Mouse (Mus musculus): ENCODE data around the gene Prmt1. TPM values are rescaled to one million over a fixed set of nuclear protein-coding genes. Genes with fewer than 3 reads are reported as not detected.
A peak's percentile ranks its signal among the peaks of the same experiment; 100 is the strongest.

Prmt1 gene
- polyA plus RNA-seq, 1 experiment from 2014 or later: 909 TPM

GRCm38 (mm10) chr7:45019031-45019571 lies 32.7 kb upstream of the Prmt1 start:
- peaks cover 27% of the 10 kb centered on the region for H3K27me3 ChIP-seq (ENCODE audit: poor library complexity, severe bottlenecking)
- 41% methylated on average over 8 of the region's 8 CpGs for WGBS
- no peak overlapping the region for H3K27ac ChIP-seq
- H3K4me1 ChIP-seq: peaks cover 45% of the 10 kb centered on the region
- peak overlapping the region; percentile 11; the same call in 1 of the 2 replicates for H3K4me3 ChIP-seq
- DNase-seq (ENCODE audit: extremely low spot score, low spot score): no peak
- no peaks in the 10 kb centered on the region for H3K9me3 ChIP-seq
- no peaks in the 10 kb centered on the region; the same call in 1 of the 2 replicates for H3K36me3 ChIP-seq (replicated peaks)

- Histone ChIP-seq H3K27me3 (ENCODE audit: poor library complexity, severe bottlenecking) (peaks cover 27% of the 10 kb centered on the region), H3K4me3 (peak within 1 kb of the TSS; percentile 89), H3K9me3 (no peaks in the 10 kb centered on the region), H3K4me1 (peaks cover 48% of the 10 kb centered on the region), H3K36me3 (replicated peaks) (peaks cover 16% of the 10 kb centered on the region), H3K27ac (peak within 1 kb of the TSS; percentile 95)
- DNase-seq (ENCODE audit: extremely low spot score, low spot score): peak; percentile 86
- WGBS: under 1% methylated on average over 32 of the region's 36 CpGs
Measured at GRCm38 (mm10) chr7:45017242-45018061, 31.1 kb upstream of the Prmt1 start, which contains the start of gene Rras. Gene Rras (plus strand): TSS chr7:45017961.

- Histone ChIP-seq H3K9me3 (no peaks in the 10 kb centered on the region), H3K27ac (peak overlapping the region; percentile 95), H3K4me1 (peaks cover 48% of the 10 kb centered on the region), H3K36me3 (replicated peaks) (peaks cover 23% of the 10 kb centered on the region), H3K4me3 (peak overlapping the region; percentile 89), H3K27me3 (ENCODE audit: poor library complexity, severe bottlenecking) (peaks cover 27% of the 10 kb centered on the region)
- 6% methylated on average over 4 of the region's 4 CpGs for WGBS
- DNase-seq (ENCODE audit: extremely low spot score, low spot score): no peak
Measured at GRCm38 (mm10) chr7:45016761-45017160, 30.4 kb upstream of the Prmt1 start.

- DNase-seq (ENCODE audit: extremely low spot score, low spot score): peak; percentile 100
- Histone ChIP-seq H3K27me3 (ENCODE audit: poor library complexity, severe bottlenecking) (peaks cover 27% of the 10 kb centered on the region), H3K27ac (peak within 1 kb of the TSS; percentile 95), H3K9me3 (no peaks in the 10 kb centered on the region), H3K4me3 (peak within 1 kb of the TSS; percentile 89), H3K36me3 (replicated peaks) (peaks cover 29% of the 10 kb centered on the region), H3K4me1 (peaks cover 48% of the 10 kb centered on the region)
- WGBS: under 1% methylated on average over 69 of the region's 69 CpGs
Measured at GRCm38 (mm10) chr7:45015957-45016612, 29.7 kb upstream of the Prmt1 start, which contains the start of gene Scaf1. Gene Scaf1 (minus strand): TSS chr7:45016363.

- H3K9me3 ChIP-seq: no peaks in the 10 kb centered on the region
- peaks cover 48% of the 10 kb centered on the region for H3K4me1 ChIP-seq
- peaks cover 24% of the 10 kb centered on the region for H3K27me3 ChIP-seq (ENCODE audit: poor library complexity, severe bottlenecking)
- 3% methylated on average over 20 of the region's 20 CpGs for WGBS
- no peak for DNase-seq (ENCODE audit: extremely low spot score, low spot score)
- H3K4me3 ChIP-seq: peak overlapping the region; percentile 89
- H3K36me3 ChIP-seq (replicated peaks): peaks cover 36% of the 10 kb centered on the region
- H3K27ac ChIP-seq: peak overlapping the region; percentile 95
Measured at GRCm38 (mm10) chr7:45015344-45015956, 29.1 kb upstream of the Prmt1 start.

- Histone ChIP-seq H3K27ac (no peak overlapping the region), H3K4me1 (peaks cover 39% of the 10 kb centered on the region), H3K4me3 (peak overlapping the region; percentile 89; the same call in 1 of the 2 replicates), H3K27me3 (ENCODE audit: poor library complexity, severe bottlenecking) (peaks cover 11% of the 10 kb centered on the region), H3K9me3 (no peaks in the 10 kb centered on the region), H3K36me3 (replicated peaks) (peaks cover 50% of the 10 kb centered on the region)
- 94% methylated on average over 3 of the region's 3 CpGs for WGBS
- no peak for DNase-seq (ENCODE audit: extremely low spot score, low spot score)
Measured at GRCm38 (mm10) chr7:45014096-45014451, 27.7 kb upstream of the Prmt1 start.

- Histone ChIP-seq H3K4me1 (peaks cover 33% of the 10 kb centered on the region), H3K27ac (no peak overlapping the region), H3K36me3 (replicated peaks) (peaks cover 55% of the 10 kb centered on the region), H3K9me3 (no peaks in the 10 kb centered on the region), H3K4me3 (peak overlapping the region; percentile 89; the same call in 1 of the 2 replicates), H3K27me3 (ENCODE audit: poor library complexity, severe bottlenecking) (peaks cover 5% of the 10 kb centered on the region)
- DNase-seq (ENCODE audit: extremely low spot score, low spot score): no peak
- 94% methylated on average over 16 of the region's 16 CpGs for WGBS
Measured at GRCm38 (mm10) chr7:45013366-45014095, 27.2 kb upstream of the Prmt1 start.

GRCm38 (mm10) chr7:45012824-45013223 lies 26.5 kb upstream of the Prmt1 start:
- 82% methylated on average over 4 of the region's 4 CpGs for WGBS
- Histone ChIP-seq H3K9me3 (no peaks in the 10 kb centered on the region), H3K4me3 (peak overlapping the region; percentile 14; the same call in 1 of the 2 replicates), H3K4me1 (peaks cover 26% of the 10 kb centered on the region), H3K27me3 (ENCODE audit: poor library complexity, severe bottlenecking) (no peaks in the 10 kb centered on the region), H3K36me3 (replicated peaks) (peaks cover 62% of the 10 kb centered on the region), H3K27ac (no peak overlapping the region)
- no peak for DNase-seq (ENCODE audit: extremely low spot score, low spot score)

GRCm38 (mm10) chr7:45012011-45012410 lies 25.6 kb upstream of the Prmt1 start:
- no peak overlapping the region for H3K27ac ChIP-seq
- peaks cover 22% of the 10 kb centered on the region for H3K4me1 ChIP-seq
- H3K9me3 ChIP-seq: no peaks in the 10 kb centered on the region
- no peak for DNase-seq (ENCODE audit: extremely low spot score, low spot score)
- no peaks in the 10 kb centered on the region for H3K27me3 ChIP-seq (ENCODE audit: poor library complexity, severe bottlenecking)
- H3K36me3 ChIP-seq (replicated peaks): peaks cover 70% of the 10 kb centered on the region
- peak overlapping the region; percentile 14; the same call in 1 of the 2 replicates for H3K4me3 ChIP-seq
- WGBS: 96% methylated on average over 6 of the region's 6 CpGs

- Histone ChIP-seq H3K9me3 (no peaks in the 10 kb centered on the region), H3K36me3 (replicated peaks) (peaks cover 100% of the 10 kb centered on the region), H3K27me3 (ENCODE audit: poor library complexity, severe bottlenecking) (no peaks in the 10 kb centered on the region), H3K4me3 (peak overlapping the region; percentile 5; the same call in 1 of the 2 replicates), H3K27ac (no peak overlapping the region), H3K4me1 (0 out of 2 replicates have a peak, but pooled peaks cover 2% of the 10 kb centered on the region)
- 96% methylated on average over 19 of the region's 19 CpGs for WGBS
- DNase-seq (ENCODE audit: extremely low spot score, low spot score): no peak
Measured at GRCm38 (mm10) chr7:45008411-45008810, 22.0 kb upstream of the Prmt1 start.

- DNase-seq (ENCODE audit: extremely low spot score, low spot score): no peak
- H3K4me1 ChIP-seq: 0 out of 2 replicates have a peak, but pooled peaks cover 2% of the 10 kb centered on the region
- WGBS: 96% methylated on average over 30 of the region's 30 CpGs
- H3K27ac ChIP-seq: no peak overlapping the region
- no peaks in the 10 kb centered on the region for H3K27me3 ChIP-seq (ENCODE audit: poor library complexity, severe bottlenecking)
- peak overlapping the region; percentile 5; the same call in 1 of the 2 replicates for H3K4me3 ChIP-seq
- no peaks in the 10 kb centered on the region for H3K9me3 ChIP-seq
- peaks cover 100% of the 10 kb centered on the region for H3K36me3 ChIP-seq (replicated peaks)
Measured at GRCm38 (mm10) chr7:45007846-45008245, 21.5 kb upstream of the Prmt1 start.

GRCm38 (mm10) chr7:45007141-45007540 lies 20.8 kb upstream of the Prmt1 start:
- WGBS: 95% methylated on average over 29 of the region's 29 CpGs
- Histone ChIP-seq H3K9me3 (no peaks in the 10 kb centered on the region), H3K36me3 (replicated peaks) (peaks cover 100% of the 10 kb centered on the region), H3K27me3 (ENCODE audit: poor library complexity, severe bottlenecking) (no peaks in the 10 kb centered on the region), H3K4me1 (0 out of 2 replicates have a peak, but pooled peaks cover 2% of the 10 kb centered on the region), H3K27ac (no peak overlapping the region), H3K4me3 (no peak overlapping the region; the same call in 1 of the 2 replicates)
- DNase-seq (ENCODE audit: extremely low spot score, low spot score): no peak
